Mouse (Mus musculus): ENCODE measurements around the gene Dnajb12.

DNA sequence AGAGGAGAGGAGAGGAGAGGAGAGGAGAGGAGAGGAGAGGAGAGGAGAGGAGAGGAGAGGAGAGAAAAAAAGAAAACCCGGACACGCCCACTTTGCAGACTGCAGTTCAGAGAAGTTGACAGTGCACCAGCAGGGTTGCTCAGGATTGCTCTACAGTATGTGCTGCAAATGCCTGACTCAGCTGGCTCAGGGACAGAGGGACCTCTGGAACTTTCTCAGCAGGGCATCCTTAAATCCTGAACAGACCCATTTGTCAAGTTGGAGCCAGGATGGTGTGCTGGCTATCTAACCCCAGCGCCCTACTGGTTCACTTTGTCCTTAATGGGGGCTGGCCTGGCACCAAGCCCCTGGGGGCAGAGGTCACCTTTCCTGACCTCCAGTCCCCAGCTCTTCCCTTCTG is 54.7 kb downstream of the Dnajb12 start:
- TF ChIP-seq CTCF (IDR thresholded peaks at IDR 0.05; ENCODE audit: low read depth, low read length) (no peak), POLR2A (IDR thresholded peaks at IDR 0.05; ENCODE audit: borderline replicate concordance, low read depth, low read length) (no peak)
